ENCODE assay signal across 22 mouse cellular contexts in genomic region chr2:44353594-44353993, GRCm38 (mm10).
"Had no signal": no experiment of that assay in that cellular context is flagged by ENCODE, and none has a peak within 500 bp of the region (broad histone marks: within the 10 kb centered on the region; RNA-seq: fewer than 3 reads in every experiment).

No protein-coding gene starts in this region.

- H3K4me3 ChIP-seq: liver, embryonic 15.5 days; lung, embryonic 15.5 days; midbrain, embryonic 10.5 days; midbrain, embryonic 12.5 days; myocyte; neural tube, embryonic 13.5 days; neural tube, embryonic 15.5 days had no signal

- H3K4me1 ChIP-seq: liver, embryonic 15.5 days; midbrain, embryonic 10.5 days; midbrain, embryonic 12.5 days; neural tube, embryonic 13.5 days; neural tube, embryonic 15.5 days had no signal

- H3K9me3 ChIP-seq: liver, embryonic 15.5 days; lung, embryonic 15.5 days; midbrain, embryonic 10.5 days; midbrain, embryonic 12.5 days; neural tube, embryonic 13.5 days; neural tube, embryonic 15.5 days had no signal

- H3K36me3 ChIP-seq: liver, embryonic 15.5 days; lung, embryonic 15.5 days; midbrain, embryonic 10.5 days; midbrain, embryonic 12.5 days; neural tube, embryonic 13.5 days; neural tube, embryonic 15.5 days had no signal

- H3K27ac ChIP-seq: liver, embryonic 15.5 days; lung, embryonic 15.5 days; macrophage; midbrain, embryonic 10.5 days; midbrain, embryonic 12.5 days; neural tube, embryonic 13.5 days; neural tube, embryonic 15.5 days had no signal

- H3K9ac ChIP-seq: liver, embryonic 15.5 days; liver, postnatal 0 days; lung, embryonic 15.5 days; midbrain, embryonic 12.5 days; neural tube, embryonic 13.5 days; neural tube, embryonic 15.5 days had no signal

- ATAC-seq: liver, postnatal 0 days; lung, postnatal 0 days; midbrain, embryonic 16.5 days had no signal

- H3K4me2 ChIP-seq: liver, embryonic 15.5 days; lung, embryonic 15.5 days; midbrain, embryonic 12.5 days; neural tube, embryonic 13.5 days; neural tube, embryonic 15.5 days had no signal

- DNase-seq: liver, postnatal 0 days; lung, postnatal 14 days; lung, postnatal 36 days; midbrain, embryonic 14.5 days; retina, postnatal 1 day; right cerebral cortex, adult 18-20 months; right cerebral cortex, postnatal 25 days; right cerebral cortex, postnatal 4 days; spleen, adult 18-20 months; thymus, adult 18-20 months; thymus, postnatal 14 days; thymus, postnatal 36 days had no signal

- H3K27me3 ChIP-seq: liver, embryonic 15.5 days; lung, embryonic 15.5 days; midbrain, embryonic 12.5 days; neural tube, embryonic 13.5 days; neural tube, embryonic 15.5 days had no signal
